Mouse (Mus musculus): Measurements from ENCODE around the gene Cd33. TPM values are rescaled to one million over a fixed set of nuclear protein-coding genes. Genes with fewer than 3 reads are reported as not detected.

Cd33 gene
- 0.87 and 1.3 TPM in 2 replicates for polyA plus RNA-seq (2014; fragmentation: Nextera tagmentation; extraction: Ambion mirVana)

GRCm38 (mm10) chr7:43544225-43544977 is at the start of gene Cd33:
Gene Cd33 (minus strand): TSS chr7:43544428.
- no peak within 1 kb of the TSS for H3K4me2 ChIP-seq (ENCODE audit: low read depth, low read length)
- WGBS: 83% methylated on average over 7 of the region's 7 CpGs
- H3K27me3 ChIP-seq (ENCODE audit: control insufficient read depth, insufficient read depth, low read length): no peaks in the 10 kb centered on the region
- no peaks in the 10 kb centered on the region for H3K36me3 ChIP-seq (ENCODE audit: control insufficient read depth, insufficient read depth, low read length)
- ATAC-seq (ENCODE audit: low read depth): no peak
- H3K4me3 ChIP-seq (ENCODE audit: low read depth, low read length): no peak within 1 kb of the TSS
- H3K9ac ChIP-seq (replicated peaks; ENCODE audit: low read depth, low read length): no peak within 1 kb of the TSS
- no peaks in the 10 kb centered on the region for H3K9me3 ChIP-seq (ENCODE audit: control insufficient read depth, low read length)
- no peaks in the 10 kb centered on the region for H3K4me1 ChIP-seq (ENCODE audit: control insufficient read depth, insufficient read depth, low read length)
- no peak within 1 kb of the TSS for H3K27ac ChIP-seq (ENCODE audit: low read depth, low read length)

- H3K4me1 ChIP-seq (ENCODE audit: control insufficient read depth, insufficient read depth, low read length): peaks cover 12% of the 10 kb centered on the region
- no peak overlapping the region for H3K4me2 ChIP-seq (ENCODE audit: low read depth, low read length)
- WGBS: 93% methylated on average over 5 of the region's 5 CpGs
- H3K4me3 ChIP-seq (ENCODE audit: low read depth, low read length): no peak overlapping the region
- no peak for ATAC-seq (ENCODE audit: low read depth)
- no peaks in the 10 kb centered on the region for H3K9me3 ChIP-seq (ENCODE audit: control insufficient read depth, low read length)
- no peak overlapping the region for H3K27ac ChIP-seq (ENCODE audit: low read depth, low read length)
- no peaks in the 10 kb centered on the region for H3K27me3 ChIP-seq (ENCODE audit: control insufficient read depth, insufficient read depth, low read length)
- peaks cover 35% of the 10 kb centered on the region for H3K36me3 ChIP-seq (ENCODE audit: control insufficient read depth, insufficient read depth, low read length)
- H3K9ac ChIP-seq (replicated peaks; ENCODE audit: low read depth, low read length): no peak overlapping the region
Observed at GRCm38 (mm10) chr7:43584790-43585189, 40.6 kb upstream of the Cd33 start.

GRCm38 (mm10) chr7:43580526-43580925 is 36.3 kb upstream of the Cd33 start:
- WGBS: 60% methylated on average over 5 of the region's 5 CpGs
- ATAC-seq (ENCODE audit: low read depth): no peak
- peak overlapping the region; percentile 73 for H3K9ac ChIP-seq (replicated peaks; ENCODE audit: low read depth, low read length)
- peaks cover 13% of the 10 kb centered on the region; the same call in 1 of the 2 replicates for H3K36me3 ChIP-seq (ENCODE audit: control insufficient read depth, insufficient read depth, low read length)
- H3K27ac ChIP-seq (ENCODE audit: low read depth, low read length): peak overlapping the region; percentile 81; the same call in 1 of the 2 replicates
- peak overlapping the region; percentile 70 for H3K4me3 ChIP-seq (ENCODE audit: low read depth, low read length)
- peaks cover 12% of the 10 kb centered on the region for H3K4me1 ChIP-seq (ENCODE audit: control insufficient read depth, insufficient read depth, low read length)
- H3K9me3 ChIP-seq (ENCODE audit: control insufficient read depth, low read length): no peaks in the 10 kb centered on the region
- peak overlapping the region; percentile 69 for H3K4me2 ChIP-seq (ENCODE audit: low read depth, low read length)
- no peaks in the 10 kb centered on the region for H3K27me3 ChIP-seq (ENCODE audit: control insufficient read depth, insufficient read depth, low read length)

- no peaks in the 10 kb centered on the region for H3K27me3 ChIP-seq (ENCODE audit: control insufficient read depth, insufficient read depth, low read length)
- no peaks in the 10 kb centered on the region for H3K9me3 ChIP-seq (ENCODE audit: control insufficient read depth, low read length)
- H3K9ac ChIP-seq (replicated peaks; ENCODE audit: low read depth, low read length): peak within 1 kb of the TSS; percentile 73
- ATAC-seq (ENCODE audit: low read depth): peak; percentile 98
- H3K4me3 ChIP-seq (ENCODE audit: low read depth, low read length): peak within 1 kb of the TSS; percentile 70
- peaks cover 18% of the 10 kb centered on the region for H3K36me3 ChIP-seq (ENCODE audit: control insufficient read depth, insufficient read depth, low read length)
- peak within 1 kb of the TSS; percentile 81 for H3K27ac ChIP-seq (ENCODE audit: low read depth, low read length)
- H3K4me2 ChIP-seq (ENCODE audit: low read depth, low read length): peak within 1 kb of the TSS; percentile 69
- WGBS: under 1% methylated on average over 37 of the region's 37 CpGs
- peaks cover 12% of the 10 kb centered on the region for H3K4me1 ChIP-seq (ENCODE audit: control insufficient read depth, insufficient read depth, low read length)
Observed at GRCm38 (mm10) chr7:43579440-43580171, 35.4 kb upstream of the Cd33 start, which contains the start of gene Zfp719. Gene Zfp719 (plus strand): TSS chr7:43579610.

GRCm38 (mm10) chr7:43571216-43571615 is 27.0 kb upstream of the Cd33 start:
- Histone ChIP-seq H3K4me1 (ENCODE audit: control insufficient read depth, insufficient read depth, low read length) (no peaks in the 10 kb centered on the region), H3K36me3 (ENCODE audit: control insufficient read depth, insufficient read depth, low read length) (peaks cover 54% of the 10 kb centered on the region)
- WGBS: 90% methylated on average over 2 of the region's 2 CpGs

GRCm38 (mm10) chr7:43563300-43563699 is 19.1 kb upstream of the Cd33 start:
- H3K4me3 ChIP-seq (ENCODE audit: low read depth, low read length): peak overlapping the region; percentile 72
- no peaks in the 10 kb centered on the region for H3K27me3 ChIP-seq (ENCODE audit: control insufficient read depth, insufficient read depth, low read length)
- H3K9me3 ChIP-seq (ENCODE audit: control insufficient read depth, low read length): no peaks in the 10 kb centered on the region
- H3K27ac ChIP-seq (ENCODE audit: low read depth, low read length): no peak overlapping the region
- peak overlapping the region; percentile 78 for H3K9ac ChIP-seq (replicated peaks; ENCODE audit: low read depth, low read length)
- peaks cover 21% of the 10 kb centered on the region for H3K36me3 ChIP-seq (ENCODE audit: control insufficient read depth, insufficient read depth, low read length)
- H3K4me1 ChIP-seq (ENCODE audit: control insufficient read depth, insufficient read depth, low read length): peaks cover 15% of the 10 kb centered on the region
- no peak for ATAC-seq (ENCODE audit: low read depth)
- peak overlapping the region; percentile 88 for H3K4me2 ChIP-seq (ENCODE audit: low read depth, low read length)
- 59% methylated on average over 6 of the region's 6 CpGs for WGBS

More at GRCm38 (mm10) chr7:43571216-43571615, 27.0 kb upstream of the Cd33 start:
- Histone ChIP-seq H3K9me3 (ENCODE audit: control insufficient read depth, low read length) (no peaks in the 10 kb centered on the region), H3K27me3 (ENCODE audit: control insufficient read depth, insufficient read depth, low read length) (no peaks in the 10 kb centered on the region), H3K27ac (ENCODE audit: low read depth, low read length) (no peak overlapping the region), H3K4me2 (ENCODE audit: low read depth, low read length) (no peak overlapping the region), H3K9ac (replicated peaks; ENCODE audit: low read depth, low read length) (no peak overlapping the region), H3K4me3 (ENCODE audit: low read depth, low read length) (no peak overlapping the region)
- no peak for ATAC-seq (ENCODE audit: low read depth)

- Histone ChIP-seq H3K4me1 (ENCODE audit: control insufficient read depth, insufficient read depth, low read length) (peaks cover 15% of the 10 kb centered on the region), H3K9me3 (ENCODE audit: control insufficient read depth, low read length) (no peaks in the 10 kb centered on the region), H3K36me3 (ENCODE audit: control insufficient read depth, insufficient read depth, low read length) (peaks cover 16% of the 10 kb centered on the region), H3K4me2 (ENCODE audit: low read depth, low read length) (peak overlapping the region; percentile 88), H3K27me3 (ENCODE audit: control insufficient read depth, insufficient read depth, low read length) (no peaks in the 10 kb centered on the region), H3K27ac (ENCODE audit: low read depth, low read length) (peak overlapping the region; percentile 77), H3K4me3 (ENCODE audit: low read depth, low read length) (peak overlapping the region; percentile 72), H3K9ac (replicated peaks; ENCODE audit: low read depth, low read length) (peak overlapping the region; percentile 78)
- peak; percentile 36 for ATAC-seq (ENCODE audit: low read depth)
- 0% methylated on average over 10 of the region's 10 CpGs for WGBS
Observed at GRCm38 (mm10) chr7:43562651-43563070, 18.4 kb upstream of the Cd33 start.

GRCm38 (mm10) chr7:43562006-43562633 is 17.9 kb upstream of the Cd33 start, which contains the start of gene Zfp658:
Gene Zfp658 (plus strand): TSS chr7:43562256.
- H3K9ac ChIP-seq (replicated peaks; ENCODE audit: low read depth, low read length): peak within 1 kb of the TSS; percentile 78
- H3K36me3 ChIP-seq (ENCODE audit: control insufficient read depth, insufficient read depth, low read length): peaks cover 14% of the 10 kb centered on the region; the same call in 1 of the 2 replicates
- no peaks in the 10 kb centered on the region for H3K9me3 ChIP-seq (ENCODE audit: control insufficient read depth, low read length)
- ATAC-seq (ENCODE audit: low read depth): peak; percentile 95
- no peaks in the 10 kb centered on the region for H3K27me3 ChIP-seq (ENCODE audit: control insufficient read depth, insufficient read depth, low read length)
- under 1% methylated on average over 27 of the region's 27 CpGs for WGBS
- peak within 1 kb of the TSS; percentile 88 for H3K4me2 ChIP-seq (ENCODE audit: low read depth, low read length)
- peak within 1 kb of the TSS; percentile 77 for H3K27ac ChIP-seq (ENCODE audit: low read depth, low read length)
- peaks cover 15% of the 10 kb centered on the region for H3K4me1 ChIP-seq (ENCODE audit: control insufficient read depth, insufficient read depth, low read length)
- H3K4me3 ChIP-seq (ENCODE audit: low read depth, low read length): peak within 1 kb of the TSS; percentile 72
